Mouse (Mus musculus) C2C12 (cell line): ENCODE measurements around the gene Lime1. TPM values are rescaled to one million over a fixed set of nuclear protein-coding genes. Genes with fewer than 3 reads are reported as not detected.

ENCODE experiments used
- H3K27me3 ChIP-seq: one replicate; pipeline ENCODE4 v1.6.1; 2011; ENCODE audit not compliant: control insufficient read depth, insufficient read depth, insufficient read length
- H3K36me3 ChIP-seq: one replicate; pipeline ENCODE4 v1.6.1; 2011; ENCODE audit not compliant: control insufficient read depth, insufficient read depth
- H3K4me3 ChIP-seq: one replicate; pipeline ENCODE4 v1.5.1; 2011; ENCODE audit warnings: mild to moderate bottlenecking, control low read depth; ENCODE audit not compliant: poor library complexity, insufficient read depth, severe bottlenecking
- H3K79me2 ChIP-seq: one replicate; pipeline ENCODE4 v1.6.1; 2011; ENCODE audit not compliant: control insufficient read depth, insufficient read depth
- H3K79me3 ChIP-seq: one replicate; pipeline ENCODE4 v1.6.1; 2011; ENCODE audit warnings: low read depth, control low read depth
- H3ac ChIP-seq: one replicate; pipeline ENCODE3; 2011; ENCODE audit warnings: low read depth; ENCODE audit not compliant: control insufficient read depth, insufficient read length
- CEBPB ChIP-seq: IDR thresholded peaks from one replicate; pipeline ENCODE4 v1.6.1; 2011; ENCODE audit warnings: low read depth, mild to moderate bottlenecking, control low read depth, moderate library complexity
- CTCF ChIP-seq: IDR thresholded peaks from one replicate; pipeline ENCODE4 v1.5.1; 2011; ENCODE audit not compliant: control insufficient read depth, insufficient read depth, insufficient read length
- FOSL1 ChIP-seq: IDR thresholded peaks from one replicate; pipeline ENCODE4 v1.8.0; 2011; ENCODE audit warnings: mild to moderate bottlenecking, low read length; ENCODE audit not compliant: poor library complexity, insufficient read depth, severe bottlenecking
- MAX ChIP-seq: IDR thresholded peaks from one replicate; pipeline ENCODE4 v1.6.1; 2011; ENCODE audit warnings: mild to moderate bottlenecking, control low read depth
- MYOD1 ChIP-seq: IDR thresholded peaks from one replicate; pipeline ENCODE4 v1.6.1; 2011; ENCODE audit warnings: low read depth; ENCODE audit not compliant: control insufficient read depth, insufficient read length
- MYOG ChIP-seq: IDR thresholded peaks from one replicate; pipeline ENCODE4 v1.6.1; 2011; ENCODE audit not compliant: control insufficient read depth, insufficient read length; ENCODE audit errors: extremely low read depth
- USF1 ChIP-seq: IDR thresholded peaks from one replicate; pipeline ENCODE4 v1.6.1; 2011; ENCODE audit warnings: low read depth, mild to moderate bottlenecking, control low read depth, moderate library complexity
- polyA plus RNA-seq: library from polyadenylated mRNA; unstranded; fragments of >200 nt; fragmentation: generic; extraction: Trizol; gene quantifications from one replicate; pipeline ENCODE4 v1.2.1, GENCODE M21; 2012; ENCODE audit warnings: missing spikeins

The Lime1 gene
- polyA plus RNA-seq, 1 experiment: 7.3 TPM

GRCm38 (mm10) chr2:181384919-181385391 is 5.1 kb downstream of the Lime1 start:
- Histone ChIP-seq H3K4me3 (no peak overlapping the region), H3K36me3 (peaks cover 36% of the 10 kb centered on the region)
- no peak for TF ChIP-seq MAX
- TF ChIP-seq CTCF: no peak
- no peak for TF ChIP-seq CEBPB
- TF ChIP-seq MYOD1: no peak
- TF ChIP-seq USF1: no peak
- TF ChIP-seq MYOG: no peak
- TF ChIP-seq FOSL1: no peak

DNA sequence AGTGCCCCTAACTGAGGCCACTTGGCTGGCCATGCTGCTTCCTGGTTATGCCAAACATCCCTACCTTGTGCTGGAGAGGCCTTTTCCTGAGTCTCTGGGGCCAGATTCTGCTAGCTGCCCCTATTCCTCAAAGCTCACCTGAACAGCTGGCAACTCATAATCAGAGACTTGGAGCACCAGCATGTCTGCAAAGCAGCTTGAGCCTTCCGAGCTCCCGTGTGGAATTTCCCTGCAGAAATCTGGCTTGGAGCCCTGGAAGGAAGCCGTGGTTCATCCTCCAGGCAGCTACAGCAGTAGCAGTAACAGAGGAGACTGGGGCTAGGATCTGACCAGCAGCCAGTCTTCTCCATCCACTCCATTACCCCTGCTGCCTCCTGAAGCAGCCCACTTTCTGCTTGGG is 6.0 kb downstream of the Lime1 start:
- no peak overlapping the region for H3K4me3 ChIP-seq
- no peaks in the 10 kb centered on the region for H3K79me3 ChIP-seq
- H3K36me3 ChIP-seq: peaks cover 27% of the 10 kb centered on the region
- TF ChIP-seq MYOG (no peak), CEBPB (no peak), USF1 (no peak), MYOD1 (no peak), CTCF (no peak), MAX (no peak), FOSL1 (no peak)
- no peaks in the 10 kb centered on the region for H3K79me2 ChIP-seq
- no peak overlapping the region for H3ac ChIP-seq
- no peaks in the 10 kb centered on the region for H3K27me3 ChIP-seq

More at GRCm38 (mm10) chr2:181384919-181385391, 5.1 kb downstream of the Lime1 start:
- Histone ChIP-seq H3ac (no peak overlapping the region), H3K79me2 (no peaks in the 10 kb centered on the region), H3K27me3 (no peaks in the 10 kb centered on the region), H3K79me3 (no peaks in the 10 kb centered on the region)

- no peaks in the 10 kb centered on the region for H3K27me3 ChIP-seq
- no peak overlapping the region for H3ac ChIP-seq
- H3K79me3 ChIP-seq: no peaks in the 10 kb centered on the region
- H3K36me3 ChIP-seq: peaks cover 22% of the 10 kb centered on the region
- no peaks in the 10 kb centered on the region for H3K79me2 ChIP-seq
- no peak overlapping the region for H3K4me3 ChIP-seq
- TF ChIP-seq CEBPB (no peak), MYOD1 (no peak)
Observed at GRCm38 (mm10) chr2:181386663-181387210, 6.9 kb downstream of the Lime1 start.

DNA sequence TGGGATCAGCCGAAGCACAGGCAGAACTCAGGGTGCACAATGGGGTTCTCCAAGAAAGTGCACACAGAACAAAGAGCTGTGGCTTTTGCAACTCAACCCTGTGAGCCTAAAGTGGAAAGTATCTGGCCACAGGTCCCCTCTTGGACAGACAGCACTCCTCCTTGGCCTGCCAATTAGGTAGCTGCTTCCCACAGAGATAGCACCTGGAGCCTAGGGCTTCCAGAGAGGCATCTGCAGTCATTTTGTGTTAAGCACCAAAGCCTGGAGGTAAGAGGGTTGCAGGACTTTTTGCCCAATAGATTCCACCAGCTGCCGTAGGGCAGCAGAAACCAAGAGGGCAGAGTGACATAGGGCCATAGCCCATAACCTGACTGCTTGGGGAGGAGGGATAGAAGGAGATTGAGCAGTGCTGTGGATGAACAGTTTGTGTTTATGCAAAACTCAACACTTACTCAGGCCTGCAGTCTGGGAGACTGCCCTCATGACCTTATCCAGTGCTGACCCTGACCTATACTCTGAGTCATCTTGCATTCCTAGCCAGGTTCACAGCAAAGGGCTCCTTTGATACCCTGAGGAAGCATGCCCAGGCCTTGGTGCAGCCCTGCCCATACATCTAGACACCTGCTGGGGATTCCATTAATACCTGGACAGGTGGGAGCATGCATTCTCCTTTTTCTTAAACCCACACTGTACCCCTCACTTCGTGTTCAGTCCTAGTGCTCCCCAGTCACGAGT is 10.4 kb downstream of the Lime1 start:
- no peak overlapping the region for H3K4me3 ChIP-seq
- H3ac ChIP-seq: no peak overlapping the region
- H3K27me3 ChIP-seq: no peaks in the 10 kb centered on the region
- peaks cover 14% of the 10 kb centered on the region for H3K36me3 ChIP-seq
- no peaks in the 10 kb centered on the region for H3K79me2 ChIP-seq
- no peaks in the 10 kb centered on the region for H3K79me3 ChIP-seq
- no peak for TF ChIP-seq CEBPB
- no peak for TF ChIP-seq MAX
- TF ChIP-seq USF1: no peak
- TF ChIP-seq MYOD1: no peak

DNA sequence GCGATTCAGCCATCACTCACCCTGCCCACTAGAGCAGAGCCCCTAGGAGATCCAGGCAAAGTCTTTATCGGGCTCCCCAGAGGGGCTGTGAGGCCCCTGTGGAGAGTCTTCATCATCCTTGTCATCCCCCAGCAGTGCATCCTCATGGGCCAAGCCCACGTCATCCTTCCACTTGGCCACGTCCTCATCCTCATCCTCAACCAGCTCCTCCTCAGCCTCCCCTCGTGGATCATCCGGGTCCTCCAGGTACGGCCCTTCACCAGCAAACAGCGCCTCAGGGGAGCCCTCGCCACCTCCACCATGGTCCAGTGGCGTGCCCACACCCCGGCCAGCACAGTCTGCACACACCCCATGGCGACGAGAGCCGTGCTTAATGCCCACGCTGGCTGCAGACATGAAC is 11.1 kb downstream of the Lime1 start:
- Histone ChIP-seq H3K27me3 (no peaks in the 10 kb centered on the region), H3ac (no peak overlapping the region), H3K36me3 (peaks cover 14% of the 10 kb centered on the region), H3K79me2 (no peaks in the 10 kb centered on the region), H3K79me3 (no peaks in the 10 kb centered on the region), H3K4me3 (no peak overlapping the region)
- TF ChIP-seq FOSL1 (no peak), USF1 (no peak), CTCF (no peak), MAX (no peak), CEBPB (no peak), MYOD1 (no peak), MYOG (no peak)

- Histone ChIP-seq H3K36me3 (peaks cover 9% of the 10 kb centered on the region), H3K4me3 (no peak overlapping the region), H3ac (no peak overlapping the region), H3K79me3 (no peaks in the 10 kb centered on the region), H3K27me3 (no peaks in the 10 kb centered on the region), H3K79me2 (no peaks in the 10 kb centered on the region)
- no peak for TF ChIP-seq MYOG
- TF ChIP-seq USF1: no peak
- TF ChIP-seq MYOD1: no peak
- TF ChIP-seq MAX: no peak
- no peak for TF ChIP-seq CEBPB
- TF ChIP-seq FOSL1: no peak
- no peak for TF ChIP-seq CTCF
Observed at GRCm38 (mm10) chr2:181391541-181391940, 11.7 kb downstream of the Lime1 start.
